Mouse (Mus musculus): ENCODE results near the gene Ogfod2.

GRCm38 (mm10) chr5:124085513-124085912 is 26.6 kb upstream of the Ogfod2 start:
- TF ChIP-seq GATA1 (IDR thresholded peaks at IDR 0.05; ENCODE audit: low read length) (no peak), TAL1 (IDR thresholded peaks at IDR 0.05; ENCODE audit: low read length) (no peak)
